Mouse (Mus musculus) thymus, postnatal 4 days (tissue): ENCODE data around the gene Pdss2.
A peak's percentile ranks its signal among the peaks of the same experiment; 100 is the strongest.
"Not testable (repeated sequence)": the region's sequence is repeated elsewhere in the genome, so short reads cannot be mapped to it uniquely, and the experiment has no call there.

ENCODE experiments used
- DNase-seq: peaks from one replicate; pipeline ENCODE4 v3.0.0; 2021

Pdss2 gene

DNA sequence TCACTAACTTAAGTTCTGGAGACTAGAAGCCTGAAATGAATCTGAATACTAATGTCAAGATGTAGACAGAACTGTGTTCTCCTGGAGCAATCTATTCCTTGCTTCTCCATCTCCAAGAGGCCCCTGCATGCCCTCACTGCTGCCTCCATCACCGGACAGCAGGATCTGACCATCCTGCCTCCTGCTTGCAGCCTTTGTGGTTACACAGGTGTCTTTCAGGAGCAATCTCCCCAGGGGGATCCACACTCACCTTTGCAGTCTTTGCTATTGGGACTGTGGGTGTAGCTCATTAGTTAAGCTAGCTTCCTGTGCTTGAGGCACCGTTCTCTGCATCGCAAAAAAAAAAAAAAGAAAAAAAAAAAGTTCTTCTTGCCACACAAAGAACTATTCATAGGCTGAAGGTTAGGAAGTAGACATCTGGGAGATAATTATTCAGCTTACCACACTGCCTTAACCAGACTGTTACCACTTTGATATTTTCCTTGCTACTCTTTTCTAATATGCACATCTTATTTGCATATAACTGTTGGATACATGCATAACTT, 23.0 kb downstream of the Pdss2 start:
- DNase-seq = no peak

DNA sequence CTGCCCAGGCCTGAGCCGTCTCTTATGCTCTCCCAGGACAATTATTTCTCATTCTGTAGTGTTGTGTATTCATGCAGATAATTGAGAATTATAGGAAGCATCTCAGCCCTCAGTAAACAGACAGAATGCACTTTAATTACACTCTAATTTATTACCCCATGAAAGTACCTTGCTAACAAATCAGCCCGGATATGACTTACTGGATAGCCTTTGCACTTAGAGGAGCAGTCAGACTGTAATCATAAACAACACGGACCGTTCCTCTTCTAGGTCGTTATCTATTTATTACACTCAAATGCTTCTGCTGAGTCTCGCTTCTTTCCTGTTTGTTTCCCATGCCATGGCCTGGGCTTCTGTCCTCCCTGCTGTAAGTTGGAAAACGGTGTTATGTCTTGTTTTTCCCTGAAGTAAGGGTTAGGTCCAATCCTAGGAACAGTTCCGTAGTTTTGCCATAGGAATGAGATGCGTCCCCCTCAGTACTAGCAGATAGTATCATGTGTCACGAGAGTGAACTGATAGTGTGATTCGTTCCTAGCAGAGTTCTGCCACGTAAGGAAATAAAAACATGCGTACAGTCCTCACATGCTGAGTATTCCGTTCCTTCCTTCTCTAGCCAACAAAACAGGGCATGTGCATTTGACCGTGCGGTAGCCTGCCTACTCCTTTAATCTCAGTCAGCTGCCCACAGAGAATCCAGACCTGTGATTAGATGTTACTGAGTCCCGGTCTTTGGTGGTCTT, 24.3 kb downstream of the Pdss2 start:
- no peak for DNase-seq

DNA sequence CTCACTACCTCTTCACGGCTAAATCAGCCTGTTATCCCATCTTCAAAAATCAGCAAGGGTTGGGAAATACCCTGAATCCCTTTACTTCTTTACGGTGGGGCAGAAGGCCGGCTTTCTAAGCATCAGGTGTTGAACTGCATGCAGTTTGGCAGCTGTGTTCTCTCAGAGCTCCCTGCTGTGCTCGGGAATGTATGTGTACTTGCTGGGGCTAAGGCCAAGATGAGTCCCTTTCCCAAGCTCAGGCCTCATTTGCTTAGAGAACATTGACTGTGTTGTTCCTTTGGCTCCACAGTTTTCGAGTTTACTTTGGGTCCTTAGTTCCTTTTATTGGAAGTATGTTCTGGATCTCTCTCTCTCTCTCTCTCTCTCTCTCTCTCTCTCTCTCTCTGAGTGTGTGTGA, 26.7 kb downstream of the Pdss2 start:
- DNase-seq = no peak

DNA sequence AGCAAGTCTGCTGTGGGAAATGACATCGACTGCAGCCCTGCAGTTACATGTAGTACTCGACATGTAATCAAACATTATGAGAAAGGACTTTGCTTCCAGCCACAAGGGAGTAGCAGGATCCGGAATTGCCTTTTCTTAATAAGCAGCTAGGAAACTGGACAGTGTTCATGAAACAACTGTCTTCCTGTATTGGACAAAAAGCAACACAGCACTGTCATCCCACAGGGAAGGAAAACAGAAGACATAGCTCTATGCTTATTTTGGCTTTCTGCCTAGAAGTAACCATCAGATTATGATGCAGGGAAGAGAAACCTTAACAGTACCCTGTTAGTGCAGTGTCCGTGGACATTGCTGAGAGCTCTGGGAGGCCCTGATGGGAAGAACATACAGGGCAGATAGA, 31.0 kb downstream of the Pdss2 start:
- no peak for DNase-seq

DNA sequence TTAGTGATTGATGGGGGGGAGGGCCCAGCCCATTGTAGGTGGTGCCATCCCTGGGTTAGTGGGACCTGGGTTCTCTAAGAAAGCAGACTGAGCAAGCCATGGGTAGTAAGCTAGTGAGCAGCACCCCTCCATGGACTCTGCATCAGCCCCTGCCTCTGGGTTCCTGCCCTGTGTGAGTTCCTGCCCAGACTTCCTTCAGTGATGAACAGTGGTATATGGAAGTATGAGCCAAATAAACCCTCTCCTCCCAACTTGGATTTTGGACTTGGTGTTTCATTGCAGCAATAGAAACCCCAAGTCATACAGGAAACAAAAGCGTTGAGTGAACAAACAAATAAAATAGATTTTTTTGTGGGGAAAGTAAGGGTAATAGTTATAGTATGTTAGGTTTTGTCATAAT, 35.7 kb downstream of the Pdss2 start:
- not testable (repeated sequence) for DNase-seq

DNA sequence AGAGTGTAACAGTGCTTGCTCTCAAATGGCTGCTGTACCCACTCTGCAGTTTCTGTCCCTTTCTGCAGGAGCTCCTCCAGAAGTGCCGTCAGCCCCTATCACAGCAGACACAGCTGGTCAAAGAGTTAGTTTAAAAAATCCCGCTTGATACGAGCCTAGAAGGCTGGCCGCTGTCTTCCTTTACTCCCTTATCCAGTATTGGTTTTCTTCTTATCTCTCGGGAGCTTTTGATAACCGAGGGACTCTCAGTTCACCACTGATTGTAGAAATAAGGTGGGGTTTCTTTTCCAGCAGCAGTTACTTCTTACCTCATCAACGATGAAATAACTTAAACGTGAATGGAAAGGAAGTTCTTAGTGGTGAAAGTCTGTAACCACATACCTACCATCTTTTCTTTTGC, 36.2 kb downstream of the Pdss2 start:
- not testable (repeated sequence) for DNase-seq

DNA sequence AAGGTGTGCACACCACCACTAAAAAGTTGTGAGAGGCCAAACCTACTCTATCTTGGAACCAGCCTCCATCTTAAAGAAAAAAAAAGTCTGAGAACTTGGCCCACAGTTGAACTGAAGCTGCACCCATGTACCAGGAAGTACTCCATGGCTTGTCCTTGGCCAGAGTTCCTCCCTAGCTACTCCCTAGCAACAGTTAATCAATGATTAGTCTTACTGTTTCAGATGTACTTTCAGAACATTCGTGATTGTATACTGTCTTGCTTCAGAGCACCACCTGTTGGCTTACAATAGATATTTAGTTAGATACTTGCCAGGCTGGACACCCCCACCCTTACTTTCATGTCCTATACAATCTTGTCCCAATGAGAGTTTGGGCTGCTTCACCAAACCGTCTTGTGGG, 50.0 kb downstream of the Pdss2 start:
- no peak for DNase-seq

DNA sequence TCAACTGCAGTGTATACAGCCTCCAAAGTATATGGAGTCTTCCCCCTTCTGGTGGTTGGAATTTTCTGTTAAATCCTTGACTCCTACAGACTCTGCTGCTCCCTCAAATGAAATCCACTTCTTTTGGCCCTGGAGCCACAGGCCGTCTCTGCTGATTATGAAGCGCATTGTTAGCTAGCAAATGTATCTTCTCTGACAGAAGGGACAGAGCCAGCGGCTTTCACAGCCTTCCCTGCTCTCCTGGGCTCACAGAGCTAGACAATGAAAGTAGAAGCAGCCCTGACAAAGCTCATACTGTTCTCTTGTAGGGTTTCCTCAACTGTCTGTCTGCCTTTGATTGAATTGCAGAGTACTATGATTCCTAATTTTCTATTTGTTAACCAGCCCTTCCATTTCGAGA, 51.1 kb downstream of the Pdss2 start:
- DNase-seq = no peak

DNA sequence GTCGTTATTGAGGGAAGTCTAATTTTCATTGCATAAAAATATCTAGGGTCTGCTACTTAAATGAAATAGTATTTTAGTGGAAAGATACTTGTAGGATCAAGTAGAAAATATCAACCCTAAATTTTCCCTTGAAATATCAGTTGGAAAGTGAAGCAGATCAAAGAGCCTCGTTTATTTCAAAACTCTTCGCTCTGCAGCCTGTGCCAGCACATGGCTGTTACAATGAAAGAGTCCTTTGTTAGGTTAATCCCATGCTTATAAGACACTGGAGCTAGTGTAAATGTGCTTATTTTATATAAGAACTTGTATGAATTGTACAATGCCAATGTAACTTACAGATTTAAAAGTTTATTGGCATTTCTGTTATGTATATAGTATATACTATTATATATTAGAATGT, 51.8 kb downstream of the Pdss2 start:
- DNase-seq = no peak

DNA sequence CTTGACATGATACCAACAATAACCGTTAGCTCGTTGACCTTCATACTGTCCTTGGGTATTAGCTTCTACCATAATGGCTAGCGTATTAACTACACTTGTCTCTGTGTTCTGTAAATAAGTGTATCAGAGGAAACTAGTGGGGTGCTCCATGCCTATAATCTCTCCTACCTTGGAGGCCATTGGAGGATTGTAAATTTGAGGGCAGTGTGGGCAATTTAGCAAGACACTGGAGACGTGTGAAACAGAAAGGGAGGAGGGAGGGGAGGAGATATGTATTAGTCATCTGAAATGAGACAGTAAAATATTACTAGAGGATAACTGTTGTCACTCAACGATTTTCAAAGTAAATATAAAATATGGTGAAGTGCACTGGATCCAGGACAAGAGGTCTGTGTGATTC, 54.2 kb downstream of the Pdss2 start:
- no peak for DNase-seq

DNA sequence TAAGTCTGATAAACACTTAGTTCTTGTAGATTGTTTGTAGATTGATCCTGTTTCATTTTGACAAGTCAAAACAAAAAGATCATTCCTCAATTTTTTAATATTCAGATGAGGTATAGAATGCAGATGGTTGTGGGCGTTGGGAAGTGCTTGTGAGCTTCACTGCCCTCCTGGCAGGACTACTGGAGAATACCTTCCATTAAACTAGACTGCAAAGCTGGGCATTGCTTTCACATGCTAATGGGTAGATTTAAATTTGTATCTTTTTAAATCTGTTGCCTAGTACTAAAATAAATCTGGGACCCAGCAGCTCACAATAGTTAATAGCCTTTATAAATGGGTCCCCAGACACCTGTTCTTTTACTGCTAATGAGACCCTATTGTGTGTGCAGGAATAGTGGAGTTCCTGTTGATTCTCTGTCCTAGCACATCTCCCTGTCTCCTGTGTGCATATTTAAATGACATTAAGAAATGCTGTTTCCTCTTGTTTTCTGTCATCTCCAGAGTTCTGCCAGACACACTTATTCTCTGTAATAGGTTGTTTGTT, 54.9 kb downstream of the Pdss2 start:
- no peak for DNase-seq

DNA sequence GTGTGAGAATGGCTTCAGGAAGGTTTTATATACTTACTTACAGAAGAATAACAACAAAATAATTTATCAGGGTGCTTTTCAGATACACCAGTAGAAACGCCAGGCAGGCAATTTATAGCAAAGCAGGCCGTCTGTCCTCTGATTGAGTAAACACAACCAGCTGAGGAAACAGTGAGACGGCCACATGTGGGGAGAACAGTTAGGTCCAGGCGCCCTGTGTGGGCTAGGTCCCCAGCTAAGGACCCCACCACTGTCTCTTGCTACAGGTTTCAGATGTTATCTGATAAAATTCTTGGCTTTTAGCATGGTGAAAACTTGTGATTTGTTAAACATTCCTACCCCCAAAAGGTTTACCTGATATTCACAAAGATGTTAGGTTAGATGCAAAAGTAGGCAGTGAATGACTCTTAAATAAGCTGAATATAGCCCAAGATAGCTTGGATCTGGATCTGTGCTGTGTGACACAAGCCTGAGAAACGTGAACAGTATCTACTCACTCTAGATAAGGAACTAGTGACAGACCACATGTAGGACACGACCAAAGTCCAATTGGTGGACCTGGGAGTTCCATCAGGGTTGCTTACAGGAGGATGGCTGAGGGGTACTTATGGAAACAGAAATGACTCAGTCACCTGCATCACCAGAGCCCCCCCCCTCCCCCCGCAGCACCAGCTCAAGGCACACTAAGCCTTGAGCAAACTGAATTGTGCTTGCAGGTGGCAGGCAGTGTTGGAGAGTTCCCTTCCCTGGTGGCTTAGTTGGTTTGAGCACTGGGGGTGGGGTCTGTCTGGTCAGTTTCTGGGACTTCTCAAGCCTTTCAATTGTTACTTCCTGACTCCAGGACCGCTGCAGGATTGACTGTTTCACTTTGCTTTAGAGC, 56.2 kb downstream of the Pdss2 start:
- no peak for DNase-seq

DNA sequence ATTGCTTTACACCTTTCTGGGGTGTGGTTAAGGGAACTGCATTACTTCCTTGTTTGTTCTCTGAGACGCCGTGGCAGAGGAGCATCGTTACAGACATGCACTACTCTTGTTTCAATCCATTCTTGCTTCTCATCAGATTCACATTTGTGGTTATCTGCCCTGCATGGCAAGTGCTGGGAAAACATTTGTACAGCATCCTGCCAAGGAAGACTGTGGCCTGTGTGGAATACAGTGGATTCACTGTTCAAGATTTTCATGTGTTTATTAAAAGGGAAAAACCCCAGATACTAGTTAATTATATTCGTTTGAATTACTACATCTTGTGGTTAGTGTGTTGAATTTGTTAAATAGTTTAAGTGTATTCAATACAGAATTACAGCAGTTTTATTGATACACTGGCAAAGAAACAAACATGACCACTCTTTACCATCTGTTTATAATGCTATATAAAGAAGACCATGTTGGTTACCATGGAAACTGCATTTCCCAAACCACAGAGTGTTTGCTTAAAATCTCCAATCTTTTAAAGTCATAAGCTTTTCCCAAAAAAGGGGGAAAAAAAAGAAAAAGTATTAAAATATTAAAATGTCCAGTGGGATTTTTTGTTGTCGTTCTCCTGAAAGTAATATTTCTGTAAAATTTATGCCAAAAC, 58.5 kb downstream of the Pdss2 start:
- DNase-seq = no peak

DNA sequence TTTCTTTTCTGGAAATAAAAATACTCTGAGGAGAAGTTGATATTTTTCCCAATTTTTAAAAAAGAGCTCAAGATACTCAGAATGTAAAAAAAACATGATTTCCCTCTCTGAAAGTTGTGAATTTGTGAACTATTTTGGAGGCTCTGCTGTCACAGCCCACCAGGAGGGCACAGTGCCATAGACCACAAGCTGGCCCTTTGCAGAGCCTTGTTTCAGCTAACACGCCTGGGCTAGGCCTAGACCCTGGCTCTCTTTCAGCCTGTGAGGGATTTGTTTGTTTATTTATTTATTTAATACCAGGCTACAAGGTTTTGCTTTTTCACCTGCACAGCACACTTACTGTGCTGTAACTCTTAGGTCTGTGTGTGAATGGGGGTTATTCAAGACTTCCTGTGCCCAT, 64.3 kb downstream of the Pdss2 start:
- DNase-seq = no peak

DNA sequence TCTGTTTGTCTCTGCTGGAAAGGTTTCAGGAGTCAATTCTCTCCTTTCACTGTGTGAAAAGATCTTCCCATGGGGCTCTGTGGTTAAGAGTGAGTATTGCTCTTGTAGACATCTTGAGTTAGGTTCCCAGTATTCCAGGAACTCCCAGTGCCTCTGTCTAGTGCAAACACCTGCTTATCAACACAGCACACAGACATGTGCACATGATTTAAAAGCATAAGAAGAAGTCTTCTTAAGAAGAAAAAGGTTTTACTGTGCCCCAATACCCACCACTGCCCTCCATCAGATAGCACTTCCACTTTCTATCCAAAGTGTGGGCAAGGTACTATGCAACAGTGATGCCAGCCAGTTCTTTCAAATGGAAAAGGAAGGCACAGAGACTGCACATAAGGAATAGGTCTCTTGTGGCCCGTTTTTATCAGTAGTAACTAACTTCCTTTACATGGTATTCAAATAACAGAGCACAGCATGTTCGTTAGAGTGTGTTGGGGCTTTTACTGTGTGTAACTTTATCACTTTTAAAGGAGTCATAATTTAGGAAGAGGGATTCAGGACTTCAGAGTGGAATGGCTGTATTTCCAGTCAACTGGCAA, 69.4 kb downstream of the Pdss2 start:
- no peak for DNase-seq

DNA sequence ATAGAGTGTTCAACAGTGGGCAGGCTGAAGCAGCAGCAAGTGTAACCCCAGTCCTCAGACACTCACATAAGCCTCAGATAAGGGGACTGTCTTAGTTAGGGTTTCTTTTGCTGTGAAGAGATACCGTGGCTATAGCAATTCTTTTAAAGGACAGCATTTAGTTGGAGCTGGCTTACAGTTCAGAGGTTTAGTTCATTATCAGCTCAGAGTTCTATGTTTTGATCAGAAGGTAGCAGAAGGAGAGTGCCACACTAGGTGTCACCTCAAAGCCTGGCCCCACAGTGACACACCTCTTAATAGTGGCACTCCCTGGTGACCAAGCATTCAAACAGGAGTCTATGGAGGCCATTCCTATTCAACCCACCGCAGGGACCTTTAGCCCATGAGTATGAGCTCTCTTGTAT, 70.0 kb downstream of the Pdss2 start:
- no peak for DNase-seq

DNA sequence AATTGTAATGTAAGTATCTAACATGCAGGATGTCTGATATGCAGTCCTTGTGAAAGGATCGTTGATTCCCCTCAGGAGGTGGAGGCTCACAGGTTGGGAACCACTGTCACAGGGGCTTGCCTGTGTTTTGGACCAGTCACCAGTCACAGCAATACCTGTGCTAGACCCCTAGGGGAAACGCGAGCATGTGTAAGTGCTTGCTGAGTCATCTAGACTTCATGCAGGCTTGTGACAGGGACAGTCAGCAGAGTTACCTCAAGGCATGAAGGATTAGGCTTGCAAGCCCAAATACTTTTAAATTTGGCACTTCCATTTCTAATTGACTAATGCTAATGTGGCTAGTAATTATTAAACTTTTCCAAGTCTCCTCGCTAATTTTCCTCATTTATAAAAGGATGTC, 71.2 kb downstream of the Pdss2 start:
- DNase-seq = peak; percentile 36

DNA sequence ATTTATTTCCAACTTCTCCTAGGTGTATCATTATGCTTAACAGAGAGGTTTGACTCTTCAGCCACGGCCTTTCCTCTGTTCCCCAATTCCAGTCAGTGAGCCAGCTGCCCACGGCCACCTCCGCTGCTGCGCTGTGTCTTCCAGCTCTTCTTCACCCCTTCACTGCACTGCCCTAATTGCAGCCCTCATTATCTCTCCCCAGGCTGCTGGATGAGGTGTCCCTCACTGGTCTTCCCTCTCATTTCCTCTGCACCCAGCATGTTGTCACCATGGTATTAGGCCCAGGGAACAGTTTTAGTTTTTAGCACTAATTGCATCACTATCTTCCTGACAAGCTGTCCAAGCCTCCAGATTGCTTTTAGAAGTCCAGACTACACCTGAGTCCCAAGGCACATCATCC, 73.0 kb downstream of the Pdss2 start:
- DNase-seq = no peak

DNA sequence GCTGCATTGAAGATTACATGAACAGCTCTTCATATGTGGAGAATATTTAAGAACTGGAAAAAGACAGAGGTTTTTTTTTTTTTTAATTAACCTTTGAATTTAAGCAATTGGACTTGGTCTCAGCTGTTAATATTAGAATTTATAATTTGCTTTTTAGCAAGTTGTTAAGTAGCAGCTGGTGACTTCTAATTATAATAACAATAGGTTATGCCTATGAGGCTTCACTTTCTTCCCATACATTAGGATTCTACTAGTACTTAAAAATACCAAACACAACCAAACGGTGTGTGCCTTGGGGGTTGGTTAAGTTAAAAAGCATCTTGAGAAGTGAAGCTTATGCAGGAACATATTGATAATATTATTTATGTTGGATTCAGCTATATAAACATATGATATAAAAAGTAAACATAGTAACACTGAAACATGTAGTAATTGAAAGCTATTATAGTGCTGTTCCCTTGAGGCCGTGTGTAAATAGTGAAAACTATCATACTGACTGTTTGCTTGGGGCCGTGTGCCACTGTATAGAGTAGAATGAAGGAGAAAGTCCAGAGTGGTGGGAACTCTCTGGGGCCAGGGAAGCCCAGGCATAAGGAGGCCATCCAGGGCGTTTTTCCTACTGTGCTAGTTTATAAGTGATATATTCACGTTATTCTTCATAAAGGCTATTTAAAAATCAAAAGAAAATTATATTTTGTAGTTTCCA, 87.0 kb downstream of the Pdss2 start:
- no peak for DNase-seq

DNA sequence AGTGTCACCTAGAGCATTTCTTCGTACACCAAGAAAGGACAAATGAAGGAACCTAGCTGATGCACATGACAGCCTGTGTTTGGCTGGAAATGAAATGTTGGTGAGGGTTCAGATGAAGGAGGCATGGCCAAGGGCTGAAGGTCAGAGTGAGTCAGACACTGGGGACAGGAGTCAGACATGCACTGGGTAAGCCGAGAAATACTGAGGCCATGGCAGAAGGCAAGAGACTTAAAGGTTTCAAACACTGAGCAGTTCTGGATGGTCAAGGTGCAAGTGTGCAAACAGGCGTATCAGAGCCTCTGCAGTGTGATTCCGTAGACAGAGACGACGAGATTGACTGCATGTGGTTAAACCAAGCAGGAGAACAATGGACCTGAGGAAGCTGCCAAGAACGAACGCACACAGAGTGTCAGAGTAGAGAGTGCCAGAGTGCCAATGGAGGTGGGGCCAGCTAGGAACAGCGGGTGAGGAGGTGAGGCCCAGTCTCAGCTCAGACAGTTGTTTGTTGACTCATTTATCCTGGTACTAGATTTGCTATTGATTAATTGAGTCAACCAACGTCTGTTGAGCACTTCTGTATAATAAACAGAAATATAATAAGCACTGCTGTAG, 89.6 kb downstream of the Pdss2 start:
- DNase-seq = no peak

DNA sequence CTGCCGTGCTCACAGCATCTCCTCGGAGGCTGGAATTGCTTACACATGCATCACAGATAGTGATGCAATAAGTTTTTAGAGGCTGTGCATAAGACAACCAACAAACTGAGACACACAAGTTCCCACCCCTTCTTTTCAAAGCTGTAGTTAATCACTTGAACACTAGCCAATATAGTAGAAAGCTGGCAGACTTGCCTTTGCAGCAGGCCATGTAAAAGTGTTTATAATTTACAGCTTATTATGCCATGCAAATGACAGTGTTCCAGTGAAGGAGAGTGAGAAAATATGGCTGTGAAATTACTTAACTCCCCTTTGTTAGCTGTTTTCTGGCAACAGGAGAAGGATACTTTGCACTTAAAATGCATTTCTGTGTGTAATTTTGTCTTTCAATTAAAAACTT, 90.9 kb downstream of the Pdss2 start:
- no peak for DNase-seq
